Mouse (Mus musculus) left cerebral cortex, adult 2 months (tissue): ENCODE data around the gene Sorcs2. TPM values are rescaled to one million over a fixed set of nuclear protein-coding genes. Genes with fewer than 3 reads are reported as not detected.

ENCODE experiments used
- DNase-seq, 2 experiments: peaks; one replicate each; pipeline ENCODE4 v3.0.0; 2021 to 2022; ENCODE audit warnings: low spot score in 2 of 2, mixed read lengths in 1 of 2; ENCODE audit errors: extremely low spot score in 1 of 2
- H3K27ac ChIP-seq: fragments of 200-600 bp; 2 replicates; pipeline ENCODE4 v1.8.1; 2022
- H3K4me3 ChIP-seq: fragments of 200-600 bp; 2 replicates; pipeline ENCODE4 v1.8.1; 2022
- CTCF ChIP-seq: fragments of 200-600 bp; IDR thresholded peaks from 2 replicates; pipeline ENCODE4 v1.8.1; 2022; ENCODE audit warnings: antibody characterized with exemption, mild to moderate bottlenecking, moderate library complexity
- intact Hi-C: fragments of 180-260 bp; cut with DNase I; formaldehyde crosslinking; loops from one replicate; pipeline ENCODE4 v1.15.1; 2025
- total RNA-seq, 2 experiments: library from RNA; stranded (reverse); gene quantifications; 2 replicates each; pipeline ENCODE4 v1.2.3; 2021

Sorcs2 gene
- total RNA-seq, 2 experiments from 2014 or later: 39.3 to 39.7 TPM

- no peak for TF ChIP-seq CTCF
- DNase-seq: no peak
- intact Hi-C loops: no loop called here
- Histone ChIP-seq H3K4me3 (no peak overlapping the region), H3K27ac (no peak overlapping the region)
These were observed 28.7 kb downstream of the Sorcs2 start for GRCm38 (mm10) chr5:36369261-36369684.

GRCm38 (mm10) chr5:36368511-36369135 lies 29.3 kb downstream of the Sorcs2 start:
- Histone ChIP-seq H3K27ac (no peak overlapping the region), H3K4me3 (no peak overlapping the region)
- TF ChIP-seq CTCF: no peak
- DNase-seq: no peak
- intact Hi-C loops: no loop called here

GRCm38 (mm10) chr5:36367911-36368310 lies 30.0 kb downstream of the Sorcs2 start:
- H3K4me3 ChIP-seq: no peak overlapping the region
- TF ChIP-seq CTCF: no peak
- H3K27ac ChIP-seq: peak overlapping the region; percentile 59; the same call in 1 of the 2 replicates
- intact Hi-C loops: no loop called here
- peak in 1 of 2 experiments; percentile 36 for DNase-seq

- H3K27ac ChIP-seq: peak overlapping the region; percentile 59; the same call in 1 of the 2 replicates
- H3K4me3 ChIP-seq: no peak overlapping the region
- intact Hi-C loops: no loop called here
- no peak for TF ChIP-seq CTCF
- no peak for DNase-seq
These were observed 30.7 kb downstream of the Sorcs2 start for GRCm38 (mm10) chr5:36367181-36367610.

GRCm38 (mm10) chr5:36361749-36362148 lies 36.2 kb downstream of the Sorcs2 start:
- no peak for TF ChIP-seq CTCF
- no peak overlapping the region for H3K4me3 ChIP-seq
- intact Hi-C loops: no loop called here
- no peak overlapping the region for H3K27ac ChIP-seq
- no peak for DNase-seq

- DNase-seq: no peak
- Histone ChIP-seq H3K27ac (no peak overlapping the region), H3K4me3 (no peak overlapping the region)
- no peak for TF ChIP-seq CTCF
- intact Hi-C loops: no loop called here
These were observed 37.6 kb downstream of the Sorcs2 start for GRCm38 (mm10) chr5:36360343-36360742.

- DNase-seq: peak in 1 of 2 experiments; percentile 29
- intact Hi-C loops: no loop called here
- H3K27ac ChIP-seq: no peak overlapping the region
- no peak overlapping the region for H3K4me3 ChIP-seq
- TF ChIP-seq CTCF: no peak
These were observed 38.2 kb downstream of the Sorcs2 start for GRCm38 (mm10) chr5:36359535-36360243.

- no peak for TF ChIP-seq CTCF
- Histone ChIP-seq H3K4me3 (no peak overlapping the region), H3K27ac (no peak overlapping the region)
- no peak for DNase-seq
- intact Hi-C loops: no loop called here
These were observed 39.8 kb downstream of the Sorcs2 start for GRCm38 (mm10) chr5:36358161-36358560.

- no peak for DNase-seq
- Histone ChIP-seq H3K27ac (no peak overlapping the region), H3K4me3 (no peak overlapping the region)
- TF ChIP-seq CTCF: no peak
- intact Hi-C loops: no loop called here
These were observed 41.3 kb downstream of the Sorcs2 start for GRCm38 (mm10) chr5:36356659-36357058.

GRCm38 (mm10) chr5:36355683-36356082 lies 42.3 kb downstream of the Sorcs2 start:
- TF ChIP-seq CTCF: no peak
- intact Hi-C loops: no loop called here
- Histone ChIP-seq H3K4me3 (no peak overlapping the region), H3K27ac (no peak overlapping the region)
- DNase-seq: no peak

GRCm38 (mm10) chr5:36353679-36354078 lies 44.3 kb downstream of the Sorcs2 start:
- intact Hi-C loops: no loop called here
- no peak for DNase-seq
- Histone ChIP-seq H3K4me3 (no peak overlapping the region), H3K27ac (no peak overlapping the region)
- TF ChIP-seq CTCF: no peak

- H3K27ac ChIP-seq: no peak overlapping the region
- TF ChIP-seq CTCF: no peak
- intact Hi-C loops: no loop called here
- no peak for DNase-seq
- no peak overlapping the region for H3K4me3 ChIP-seq
These were observed 44.7 kb downstream of the Sorcs2 start for GRCm38 (mm10) chr5:36353194-36353593.

- no peak for DNase-seq
- no peak for TF ChIP-seq CTCF
- no peak overlapping the region for H3K4me3 ChIP-seq
- H3K27ac ChIP-seq: no peak overlapping the region
- intact Hi-C loops: no loop called here
These were observed 51.2 kb downstream of the Sorcs2 start for GRCm38 (mm10) chr5:36346698-36347097.
